Mouse (Mus musculus) B cell, adult 2 months (primary cell): ENCODE data around the gene Sh3kbp1.

Experiments
- DNase-seq, 2 experiments: peaks; one replicate each; pipeline ENCODE4 v3.0.0; 2022

The Sh3kbp1 gene

GRCm38 (mm10) chrX:159678320-159678835, 51.3 kb downstream of the Sh3kbp1 start:
- DNase-seq, result peak in 1 of 2 experiments; percentile 21

- no peak for DNase-seq
Measured at GRCm38 (mm10) chrX:159685521-159685920, 58.4 kb downstream of the Sh3kbp1 start.

GRCm38 (mm10) chrX:159686850-159687249, 59.8 kb downstream of the Sh3kbp1 start:
- peak; percentile 46 to 49 for DNase-seq

GRCm38 (mm10) chrX:159688698-159689097, 61.6 kb downstream of the Sh3kbp1 start:
- DNase-seq, result no peak

GRCm38 (mm10) chrX:159689785-159690416, 62.8 kb downstream of the Sh3kbp1 start:
- no peak for DNase-seq

- no peak for DNase-seq
Measured at GRCm38 (mm10) chrX:159693126-159693525, 66.1 kb downstream of the Sh3kbp1 start.

GRCm38 (mm10) chrX:159696545-159696944, 69.5 kb downstream of the Sh3kbp1 start:
- DNase-seq, result peak in 1 of 2 experiments; percentile 15

- DNase-seq, result peak; percentile 63 to 65
Measured at GRCm38 (mm10) chrX:159697030-159697454, 70.0 kb downstream of the Sh3kbp1 start.

- no peak for DNase-seq
Measured at GRCm38 (mm10) chrX:159702850-159703249, 75.8 kb downstream of the Sh3kbp1 start.

GRCm38 (mm10) chrX:159704381-159705004, 77.4 kb downstream of the Sh3kbp1 start:
- DNase-seq, result no peak

- DNase-seq, result no peak
Measured at GRCm38 (mm10) chrX:159705412-159705811, 78.3 kb downstream of the Sh3kbp1 start.

- peak; percentile 50 to 54 for DNase-seq
Measured at GRCm38 (mm10) chrX:159708076-159708830, 81.2 kb downstream of the Sh3kbp1 start.

- DNase-seq, result peak; percentile 57 to 58
Measured at GRCm38 (mm10) chrX:159709296-159709695, 82.2 kb downstream of the Sh3kbp1 start.

GRCm38 (mm10) chrX:159711070-159712029, 84.3 kb downstream of the Sh3kbp1 start:
- no peak for DNase-seq

- no peak for DNase-seq
Measured at GRCm38 (mm10) chrX:159713191-159713590, 86.1 kb downstream of the Sh3kbp1 start.

GRCm38 (mm10) chrX:159721390-159721789, 94.3 kb downstream of the Sh3kbp1 start:
- DNase-seq, result no peak

- DNase-seq, result no peak
Measured at GRCm38 (mm10) chrX:159731421-159731820, 104.3 kb downstream of the Sh3kbp1 start.

- peak in 1 of 2 experiments; percentile 21 for DNase-seq
Measured at GRCm38 (mm10) chrX:159732845-159733244, 105.8 kb downstream of the Sh3kbp1 start.

GRCm38 (mm10) chrX:159733948-159734347, 106.9 kb downstream of the Sh3kbp1 start:
- no peak for DNase-seq

- DNase-seq, result peak; percentile 69 to 72
Measured at GRCm38 (mm10) chrX:159735513-159736099, 108.5 kb downstream of the Sh3kbp1 start.

GRCm38 (mm10) chrX:159737344-159737743, 110.3 kb downstream of the Sh3kbp1 start:
- no peak for DNase-seq

- no peak for DNase-seq
Measured at GRCm38 (mm10) chrX:159744035-159744434, 117.0 kb downstream of the Sh3kbp1 start.
